Mouse (Mus musculus): ENCODE data around the gene Omp.

GRCm38 (mm10) chr7:98124701-98125100, 20.6 kb downstream of the Omp start:
- no peak for TF ChIP-seq CTCF (IDR thresholded peaks at IDR 0.05; ENCODE audit: low read depth, low read length)
- no peak for TF ChIP-seq GATA1 (IDR thresholded peaks at IDR 0.05; ENCODE audit: borderline replicate concordance, low read length)
- no peak for TF ChIP-seq POLR2AphosphoS5 (IDR thresholded peaks at IDR 0.05; ENCODE audit: insufficient replicate concordance, low read depth, low read length)
- TF ChIP-seq TAL1 (conservative IDR thresholded peaks at IDR 0.05; ENCODE audit: low read depth, low read length): no peak
